Mouse (Mus musculus): Measurements from ENCODE around the gene Sash1. TPM values are rescaled to one million over a fixed set of nuclear protein-coding genes. Genes with fewer than 3 reads are reported as not detected.
"Not testable (repeated sequence)": the region's sequence is repeated elsewhere in the genome, so short reads cannot be mapped to it uniquely, and the experiment has no call there.

Gene Sash1
- polyA plus RNA-seq, 1 experiment from 2014 or later: 0.77 TPM

GRCm38 (mm10) chr10:8696636-8697035 lies 189.2 kb downstream of the Sash1 start:
- not testable (repeated sequence) for ATAC-seq (ENCODE audit: low read depth); H3K4me2 ChIP-seq; DNase-seq; H3K4me1 ChIP-seq (replicated peaks); H3K27me3 ChIP-seq; H3K36me3 ChIP-seq; H3K4me3 ChIP-seq (replicated peaks); H3K9me3 ChIP-seq (replicated peaks); H3K9ac ChIP-seq; H3K27ac ChIP-seq
- WGBS (ENCODE audit: insufficient replicate concordance): 60% methylated on average over 1 of the region's 1 CpGs

DNA sequence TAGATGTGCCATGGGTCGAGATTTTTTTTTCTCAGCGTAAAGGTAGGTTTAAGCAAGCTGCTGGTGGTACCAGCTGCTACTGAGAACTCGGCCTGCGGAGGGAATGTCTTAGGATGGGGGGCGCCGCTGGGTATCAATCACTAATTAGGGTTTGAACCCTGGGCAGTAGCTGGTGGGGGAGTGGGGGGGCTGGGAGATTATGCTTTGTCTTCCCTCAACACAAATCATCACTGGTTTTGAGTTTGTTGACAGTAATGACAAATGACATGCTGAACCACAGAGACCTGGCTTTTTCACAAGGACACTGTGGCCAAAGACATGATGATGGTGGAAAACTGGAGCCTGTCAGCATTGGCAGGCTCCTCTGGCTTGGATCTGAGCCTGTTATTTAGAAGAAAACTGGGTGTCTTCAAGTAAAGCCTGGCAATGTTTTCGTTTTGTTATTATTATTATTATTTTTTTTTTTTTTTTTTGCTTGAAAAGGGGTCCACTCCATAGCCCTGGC lies 191.8 kb downstream of the Sash1 start:
- 69% methylated on average over 7 of the region's 7 CpGs for WGBS (ENCODE audit: insufficient replicate concordance)
- Histone ChIP-seq H3K27me3 (no peaks in the 10 kb centered on the region), H3K9ac (no peak overlapping the region), H3K9me3 (replicated peaks) (no peaks in the 10 kb centered on the region), H3K4me1 (replicated peaks) (no peaks in the 10 kb centered on the region), H3K36me3 (no peaks in the 10 kb centered on the region), H3K27ac (no peak overlapping the region), H3K4me3 (replicated peaks) (no peak overlapping the region), H3K4me2 (no peak overlapping the region)
- ATAC-seq (ENCODE audit: low read depth): no peak
- no peak for DNase-seq

GRCm38 (mm10) chr10:8693561-8693960 lies 192.3 kb downstream of the Sash1 start:
- Histone ChIP-seq H3K27me3 (no peaks in the 10 kb centered on the region), H3K4me1 (replicated peaks) (no peaks in the 10 kb centered on the region), H3K36me3 (no peaks in the 10 kb centered on the region), H3K27ac (no peak overlapping the region), H3K9me3 (replicated peaks) (no peaks in the 10 kb centered on the region), H3K9ac (no peak overlapping the region), H3K4me2 (no peak overlapping the region), H3K4me3 (replicated peaks) (no peak overlapping the region)
- 72% methylated on average over 4 of the region's 4 CpGs for WGBS (ENCODE audit: insufficient replicate concordance)
- ATAC-seq (ENCODE audit: low read depth) (no peak), DNase-seq (no peak)

DNA sequence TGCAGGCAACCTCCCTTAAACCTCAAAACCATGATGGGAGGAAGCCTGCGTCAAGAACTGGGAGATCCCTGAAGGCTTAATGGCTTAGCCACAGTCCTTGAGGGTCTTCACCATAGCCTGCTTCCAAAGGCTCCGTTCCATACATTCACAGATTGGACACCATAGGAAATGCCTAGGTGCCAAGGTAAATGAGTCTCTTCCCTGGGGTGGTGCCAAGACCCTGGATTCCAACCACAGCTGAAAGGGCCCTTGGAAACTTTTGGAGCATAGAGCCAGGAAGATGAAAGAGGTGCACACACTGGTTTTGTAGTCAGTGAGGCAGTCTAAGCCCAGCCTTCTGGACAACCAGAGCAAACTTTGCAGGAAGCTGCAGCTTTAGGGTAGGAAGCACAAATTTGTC lies 193.3 kb downstream of the Sash1 start:
- no peak overlapping the region for H3K4me3 ChIP-seq (replicated peaks)
- no peak overlapping the region for H3K9ac ChIP-seq
- no peaks in the 10 kb centered on the region for H3K27me3 ChIP-seq
- WGBS (ENCODE audit: insufficient replicate concordance): 63% methylated on average over 2 of the region's 2 CpGs
- DNase-seq: no peak
- no peaks in the 10 kb centered on the region for H3K4me1 ChIP-seq (replicated peaks)
- ATAC-seq (ENCODE audit: low read depth): no peak
- H3K36me3 ChIP-seq: no peaks in the 10 kb centered on the region
- H3K27ac ChIP-seq: no peak overlapping the region
- H3K4me2 ChIP-seq: no peak overlapping the region
- no peaks in the 10 kb centered on the region for H3K9me3 ChIP-seq (replicated peaks)

DNA sequence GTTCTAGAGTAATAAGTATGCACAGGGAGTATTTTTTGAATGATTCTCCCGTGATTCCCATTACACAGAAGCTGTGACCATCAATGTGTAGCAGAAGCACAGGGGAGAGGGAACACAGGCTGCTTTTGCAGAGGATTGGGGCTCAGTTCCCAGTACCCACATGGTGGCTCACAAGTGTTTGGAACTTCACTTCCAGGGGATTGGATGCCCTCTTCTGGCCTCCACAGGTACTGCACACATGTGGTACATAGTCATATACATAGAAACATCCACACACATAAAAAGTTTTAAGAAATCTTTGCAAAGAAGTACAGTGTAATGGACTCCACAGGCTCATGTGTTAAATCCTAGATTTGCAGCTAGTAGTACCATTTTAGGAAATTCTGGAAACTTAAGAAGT lies 199.7 kb downstream of the Sash1 start:
- 56% methylated on average over 1 of the region's 1 CpGs for WGBS (ENCODE audit: insufficient replicate concordance)
- Histone ChIP-seq H3K9ac (no peak overlapping the region), H3K4me2 (no peak overlapping the region), H3K9me3 (replicated peaks) (no peaks in the 10 kb centered on the region), H3K36me3 (no peaks in the 10 kb centered on the region), H3K4me1 (replicated peaks) (no peaks in the 10 kb centered on the region), H3K27ac (no peak overlapping the region), H3K4me3 (replicated peaks) (no peak overlapping the region), H3K27me3 (no peaks in the 10 kb centered on the region)
- ATAC-seq (ENCODE audit: low read depth) (no peak), DNase-seq (no peak)

- Histone ChIP-seq H3K4me2 (no peak overlapping the region), H3K27me3 (no peaks in the 10 kb centered on the region), H3K4me1 (replicated peaks) (no peaks in the 10 kb centered on the region), H3K4me3 (replicated peaks) (no peak overlapping the region), H3K36me3 (no peaks in the 10 kb centered on the region), H3K9me3 (replicated peaks) (no peaks in the 10 kb centered on the region), H3K9ac (no peak overlapping the region), H3K27ac (no peak overlapping the region)
- ATAC-seq (ENCODE audit: low read depth): no peak
- no peak for DNase-seq
- WGBS (ENCODE audit: insufficient replicate concordance): 73% methylated on average over 7 of the region's 7 CpGs
These were observed 200.6 kb downstream of the Sash1 start for GRCm38 (mm10) chr10:8685269-8685668.

GRCm38 (mm10) chr10:8682900-8683299 lies 203.0 kb downstream of the Sash1 start:
- DNase-seq (no peak), ATAC-seq (ENCODE audit: low read depth) (no peak)
- H3K27me3 ChIP-seq: no peaks in the 10 kb centered on the region
- H3K27ac ChIP-seq: no peak overlapping the region
- H3K36me3 ChIP-seq: no peaks in the 10 kb centered on the region
- WGBS (ENCODE audit: insufficient replicate concordance): 9% methylated on average over 4 of the region's 4 CpGs
- H3K9ac ChIP-seq: no peak overlapping the region
- H3K4me2 ChIP-seq: no peak overlapping the region
- H3K4me1 ChIP-seq (replicated peaks): no peaks in the 10 kb centered on the region
- no peaks in the 10 kb centered on the region for H3K9me3 ChIP-seq (replicated peaks)
- H3K4me3 ChIP-seq (replicated peaks): no peak overlapping the region

DNA sequence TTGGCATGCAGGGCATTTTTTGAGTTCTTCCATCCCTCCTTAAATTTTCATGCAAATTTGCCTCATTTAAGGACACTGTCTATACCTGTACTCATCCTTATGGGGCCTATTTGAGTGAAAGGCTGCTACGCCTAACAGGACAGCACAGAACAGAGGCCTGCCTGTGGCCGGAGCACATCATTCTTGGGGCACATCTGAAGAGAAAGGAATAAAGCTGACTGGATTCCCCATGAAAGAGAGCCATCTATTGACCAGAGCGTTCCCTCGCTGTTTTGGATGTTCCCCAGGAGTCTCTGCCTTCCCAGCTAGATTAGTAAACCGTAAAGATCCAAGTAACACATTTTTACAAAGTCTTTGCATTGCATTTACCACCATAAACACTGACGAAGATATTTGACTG lies 203.5 kb downstream of the Sash1 start:
- H3K27ac ChIP-seq: no peak overlapping the region
- no peak for ATAC-seq (ENCODE audit: low read depth)
- WGBS (ENCODE audit: insufficient replicate concordance): 61% methylated on average over 6 of the region's 6 CpGs
- no peak overlapping the region for H3K4me2 ChIP-seq
- no peaks in the 10 kb centered on the region for H3K9me3 ChIP-seq (replicated peaks)
- no peaks in the 10 kb centered on the region for H3K27me3 ChIP-seq
- no peak overlapping the region for H3K4me3 ChIP-seq (replicated peaks)
- no peak overlapping the region for H3K9ac ChIP-seq
- H3K4me1 ChIP-seq (replicated peaks): no peaks in the 10 kb centered on the region
- H3K36me3 ChIP-seq: no peaks in the 10 kb centered on the region
- DNase-seq: no peak

DNA sequence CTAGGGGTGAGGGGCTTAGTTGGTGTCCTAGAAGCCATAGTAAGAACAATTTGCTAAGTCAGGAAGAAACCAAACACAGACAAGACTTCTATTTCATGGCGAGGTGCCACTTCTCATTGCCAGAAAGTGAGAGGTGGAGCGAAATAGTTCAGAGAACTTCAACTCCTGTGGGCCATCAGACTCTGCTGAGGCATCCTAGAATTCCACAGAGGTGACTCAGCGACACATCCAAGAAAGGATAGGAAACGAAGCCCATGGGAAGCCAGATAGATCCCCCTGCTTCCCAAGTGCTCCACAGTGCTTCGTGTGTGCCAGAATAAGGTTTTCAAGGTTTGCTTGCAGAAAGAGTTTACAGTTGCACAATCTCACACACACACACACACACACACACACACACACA lies 209.1 kb downstream of the Sash1 start:
- no peak for DNase-seq
- 46% methylated on average over 5 of the region's 5 CpGs for WGBS (ENCODE audit: insufficient replicate concordance)
- Histone ChIP-seq H3K9me3 (replicated peaks) (no peaks in the 10 kb centered on the region), H3K27ac (no peak overlapping the region), H3K36me3 (no peaks in the 10 kb centered on the region), H3K27me3 (no peaks in the 10 kb centered on the region), H3K4me2 (no peak overlapping the region), H3K9ac (no peak overlapping the region), H3K4me1 (replicated peaks) (no peaks in the 10 kb centered on the region), H3K4me3 (replicated peaks) (no peak overlapping the region)
- ATAC-seq (ENCODE audit: low read depth): no peak

Measured in liver, embryonic 13.5 days (tissue).